Mouse (Mus musculus) gastrocnemius, postnatal 36 days (tissue): ENCODE results near the gene Rasd1. TPM values are rescaled to one million over a fixed set of nuclear protein-coding genes. Genes with fewer than 3 reads are reported as not detected.
"Not testable (repeated sequence)": the region's sequence is repeated elsewhere in the genome, so short reads cannot be mapped to it uniquely, and the experiment has no call there.

Experiments
- DNase-seq, 2 experiments: peaks; one replicate each; pipeline ENCODE4 v3.0.0; 2022
- intact Hi-C: fragments of 180-260 bp; cut with DNase I; formaldehyde crosslinking; loops from one replicate; pipeline ENCODE4 v1.15.1; 2025
- total RNA-seq, 2 experiments: library from RNA; stranded (reverse); gene quantifications; 2 replicates each; pipeline ENCODE4 v1.2.3; 2021

Rasd1 gene
- total RNA-seq, 2 experiments from 2014 or later: 1.3 to 2.1 TPM

- intact Hi-C loops: no loop called here
- no peak for DNase-seq
Measured at GRCm38 (mm10) chr11:59962590-59962989, 2.2 kb downstream of the Rasd1 start.

GRCm38 (mm10) chr11:59961338-59961875 is 3.3 kb downstream of the Rasd1 start:
- DNase-seq: no peak
- intact Hi-C loops: no loop called here

DNA sequence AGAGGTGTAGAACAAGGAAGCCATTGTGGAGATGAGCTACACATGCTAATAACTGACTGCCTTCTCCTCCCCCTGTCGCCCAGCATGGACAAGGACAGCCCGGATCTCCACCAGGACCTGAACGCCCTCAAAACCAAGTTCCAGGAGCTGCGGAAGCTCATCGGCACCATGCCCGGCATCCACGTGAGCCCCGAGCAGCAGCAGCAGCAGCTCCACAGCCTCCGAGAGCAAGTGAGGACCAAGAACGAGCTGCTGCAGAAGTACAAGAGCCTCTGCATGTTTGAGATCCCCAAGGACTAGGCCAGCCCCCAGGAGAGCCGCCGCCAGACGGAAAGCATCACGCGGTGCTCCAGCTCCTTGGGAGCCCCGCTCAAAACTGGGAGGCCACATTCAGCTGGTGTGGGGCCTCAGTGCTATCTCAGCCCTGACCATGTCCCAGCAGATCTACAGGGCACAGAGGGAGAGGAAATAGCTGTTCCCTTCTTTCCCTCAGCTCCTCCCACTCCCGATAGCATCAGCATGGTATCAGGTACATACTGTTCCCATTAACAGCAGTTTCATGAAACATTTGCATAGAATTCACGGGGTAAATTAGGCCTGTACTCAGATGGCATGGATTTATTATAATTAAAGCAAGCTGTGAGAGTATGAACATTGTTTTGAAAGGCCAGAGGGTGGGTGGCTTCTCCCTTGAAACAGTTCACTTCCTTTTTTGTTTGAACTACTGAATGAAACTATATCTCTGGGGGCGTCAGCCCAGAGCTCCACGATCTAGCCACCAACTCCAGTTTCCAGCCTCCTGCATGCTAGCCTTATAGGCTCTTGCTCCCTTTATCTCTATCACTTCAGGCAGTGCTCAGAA is 4.0 kb downstream of the Rasd1 start:
- no peak for DNase-seq
- intact Hi-C loops: no loop called here

- DNase-seq: no peak
- intact Hi-C loops: loop anchor here (2.0 kb wide), 1 partner anchor 79 kb away; no protein-coding TSS in a partner anchor
Measured at GRCm38 (mm10) chr11:59959453-59959852, 5.3 kb downstream of the Rasd1 start.

- no peak for DNase-seq
- intact Hi-C loops: no loop called here
Measured at GRCm38 (mm10) chr11:59956749-59957148, 8.0 kb downstream of the Rasd1 start.

DNA sequence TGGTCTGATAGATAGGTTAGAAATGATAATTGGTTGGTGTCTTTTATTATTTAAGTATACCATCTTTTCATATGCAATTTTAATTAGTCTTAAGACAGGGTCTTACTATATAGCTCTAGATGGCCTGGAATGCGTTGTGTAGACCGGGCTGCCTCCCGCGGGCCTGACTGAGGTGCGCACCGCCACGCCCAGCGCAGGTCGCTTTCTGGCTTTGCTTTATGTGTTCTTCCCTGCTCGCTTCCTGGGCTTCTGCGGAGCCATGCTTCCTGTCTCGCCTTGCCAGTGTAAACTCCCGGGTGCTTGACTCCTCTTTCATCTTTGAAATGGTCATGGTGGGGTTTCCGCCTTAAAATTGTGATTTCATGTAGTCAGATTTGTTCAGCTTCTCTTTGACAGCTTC is 11.9 kb downstream of the Rasd1 start:
- intact Hi-C loops: no loop called here

DNA sequence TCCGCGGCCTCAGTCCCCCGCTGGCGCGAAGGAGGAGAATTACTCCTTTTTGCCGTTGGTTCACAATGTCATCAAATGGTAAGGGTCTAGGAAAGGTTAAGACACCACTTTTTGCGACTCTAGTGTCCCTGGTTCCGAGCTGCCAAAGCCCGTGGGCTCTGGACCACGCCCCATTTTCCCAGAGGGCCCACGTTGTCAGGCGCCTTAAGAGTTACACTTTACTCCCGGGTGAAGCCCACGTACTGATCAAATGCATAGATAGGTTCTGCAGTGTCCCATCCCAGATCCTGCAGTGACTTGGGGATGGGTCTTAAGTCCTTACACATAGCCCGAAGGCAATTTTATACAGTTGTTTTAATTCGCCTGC is 16.4 kb downstream of the Rasd1 start:
- DNase-seq: no peak
- intact Hi-C loops: no loop called here

More for the DNA sequence above, 11.9 kb downstream of the Rasd1 start:
- no peak for DNase-seq

DNA sequence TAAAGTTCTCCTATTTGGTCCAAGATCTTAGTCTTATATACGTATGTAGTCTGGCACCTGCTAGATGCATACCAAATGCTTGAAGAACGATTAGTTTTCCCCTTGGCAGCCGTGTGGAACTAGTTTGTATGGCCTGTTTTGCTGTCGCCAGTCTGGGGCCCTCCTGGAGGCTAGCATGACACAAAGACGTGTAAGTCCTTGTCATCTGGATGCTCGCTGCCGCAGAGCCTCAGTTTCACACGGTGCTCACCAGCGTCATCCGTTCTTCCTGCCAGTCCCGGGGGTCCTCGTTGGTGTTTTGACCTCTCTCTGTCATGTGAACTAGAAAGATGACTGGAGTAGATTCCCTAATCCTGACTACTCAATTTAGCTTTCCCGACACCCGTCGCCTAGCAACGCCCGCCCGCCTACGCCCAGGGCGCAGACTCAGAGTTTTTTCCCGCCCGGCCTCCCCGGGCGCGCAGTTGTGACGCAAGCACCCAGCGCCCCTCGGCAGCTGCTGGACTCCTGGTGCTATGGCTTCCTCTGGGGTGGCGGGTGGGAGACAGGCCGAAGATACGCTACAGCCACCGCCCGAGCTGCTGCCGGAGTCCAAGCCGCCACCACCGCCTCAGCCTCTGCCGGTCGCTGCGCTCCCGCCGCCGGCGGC is 16.9 kb downstream of the Rasd1 start, which contains the start of gene Med9:
Gene Med9 (plus strand): TSS at position 455 of the 649 bp plus-strand sequence.
- intact Hi-C loops: no loop called here
- DNase-seq: peak; percentile 87 to 90

DNA sequence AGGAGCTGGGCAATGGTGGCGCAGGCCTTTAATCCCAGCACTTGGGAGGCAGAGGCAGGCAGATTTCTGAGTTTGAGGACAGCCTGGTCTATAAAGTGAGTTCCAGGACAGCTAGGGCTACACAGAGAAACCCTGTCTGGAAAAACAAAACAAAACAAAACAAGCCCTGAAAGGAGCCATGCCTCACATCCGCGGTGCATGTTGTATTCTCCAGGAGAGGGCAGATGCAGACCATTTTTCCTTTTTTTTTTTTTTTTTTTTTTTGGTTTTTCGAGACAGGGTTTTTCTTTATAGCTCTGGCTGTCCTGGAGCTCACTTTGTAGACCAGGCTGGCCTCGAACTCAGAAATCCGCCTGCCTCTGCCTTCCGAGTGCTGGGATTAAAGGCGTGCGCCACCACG is 19.9 kb downstream of the Rasd1 start:
- DNase-seq, intact Hi-C loops: not testable (repeated sequence)

GRCm38 (mm10) chr11:59941391-59941790 is 23.4 kb downstream of the Rasd1 start:
- intact Hi-C loops: no loop called here
- no peak for DNase-seq

DNA sequence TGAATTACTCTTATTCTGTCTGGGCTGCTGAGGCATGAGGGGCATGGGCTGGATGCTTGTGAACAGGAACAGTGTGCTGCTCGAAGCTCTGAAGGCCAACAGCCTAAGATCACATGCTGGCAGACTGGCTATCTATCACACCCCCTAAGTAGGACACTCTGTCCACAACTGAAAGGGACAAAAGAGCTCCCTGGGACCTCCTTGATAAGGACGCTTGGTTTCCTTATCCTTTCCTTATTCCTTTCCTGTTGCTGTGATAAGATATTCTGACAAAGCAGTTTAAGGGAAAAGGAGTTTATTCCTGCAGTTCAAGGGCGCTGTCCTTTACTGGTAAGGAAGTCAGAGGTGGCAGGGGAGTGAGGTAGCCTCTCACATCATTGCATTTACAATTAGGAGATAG is 24.1 kb downstream of the Rasd1 start:
- intact Hi-C loops: no loop called here
- no peak for DNase-seq

DNA sequence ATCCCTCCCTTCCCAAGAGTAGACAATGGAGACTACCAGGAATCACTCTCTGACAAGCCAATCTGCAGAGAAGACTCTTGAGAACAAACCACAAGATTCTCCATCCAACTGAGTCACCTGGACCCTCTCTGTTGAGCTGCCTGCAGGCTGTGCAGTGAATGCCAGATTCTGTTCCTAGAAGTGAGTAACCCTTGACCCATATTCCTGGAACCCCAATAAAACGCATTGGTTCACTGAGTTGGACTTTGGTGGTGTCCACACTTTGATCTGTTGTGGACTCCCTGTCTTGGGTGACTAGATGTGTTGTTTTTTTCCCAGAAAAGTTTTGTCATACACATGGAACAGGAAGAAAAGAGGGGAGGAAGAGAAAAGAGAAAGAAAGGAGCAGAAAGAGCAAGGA is 24.9 kb downstream of the Rasd1 start:
- intact Hi-C loops: no loop called here
- no peak for DNase-seq

GRCm38 (mm10) chr11:59937615-59938014 is 27.1 kb downstream of the Rasd1 start:
- intact Hi-C loops: no loop called here
- no peak for DNase-seq

- no peak for DNase-seq
- intact Hi-C loops: no loop called here
Measured at GRCm38 (mm10) chr11:59937023-59937422, 27.7 kb downstream of the Rasd1 start.

- no peak for DNase-seq
- intact Hi-C loops: no loop called here
Measured at GRCm38 (mm10) chr11:59933943-59934342, 30.8 kb downstream of the Rasd1 start.

- DNase-seq: no peak
- intact Hi-C loops: no loop called here
Measured at GRCm38 (mm10) chr11:59932560-59933337, 32.0 kb downstream of the Rasd1 start.

DNA sequence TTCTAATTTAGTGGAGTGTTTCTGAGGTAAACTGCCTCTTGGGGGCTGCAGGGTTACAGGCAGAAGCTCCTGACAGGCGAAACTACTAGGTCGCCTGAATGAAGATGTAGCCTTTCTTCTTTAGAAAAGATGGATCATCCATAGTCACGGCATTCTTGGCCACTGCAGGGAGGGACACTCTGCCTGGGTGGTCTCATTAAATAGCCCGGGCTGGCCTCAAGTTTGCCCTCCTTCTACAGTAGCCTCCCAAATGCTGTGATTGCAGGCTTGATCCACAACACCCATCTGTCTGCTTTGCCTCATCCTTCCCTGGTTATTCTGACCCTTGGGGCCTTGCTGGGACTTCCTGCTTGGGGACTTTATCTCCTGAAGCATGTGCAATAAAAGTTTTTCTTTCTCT is 34.7 kb downstream of the Rasd1 start:
- no peak for DNase-seq
- intact Hi-C loops: no loop called here

- intact Hi-C loops: no loop called here
- DNase-seq: no peak
Measured at GRCm38 (mm10) chr11:59921265-59921664, 43.5 kb downstream of the Rasd1 start.

DNA sequence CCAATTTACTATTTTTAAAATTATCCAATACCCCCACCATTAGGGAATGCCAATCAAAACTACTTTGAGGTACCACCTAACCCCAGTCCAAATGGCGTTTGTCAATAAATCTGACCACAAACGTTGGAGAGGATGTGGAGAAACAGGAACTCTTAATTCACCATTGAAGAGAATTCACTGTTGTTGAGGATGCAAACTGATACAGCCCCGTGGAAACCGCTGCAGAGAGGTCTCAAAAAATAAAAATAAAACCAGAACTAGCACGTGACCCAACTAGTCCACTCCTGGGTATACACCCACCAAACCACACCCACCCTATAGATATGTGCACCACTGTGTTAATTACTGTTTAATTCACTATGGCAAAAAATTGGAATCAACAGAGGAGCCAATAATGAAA is 44.4 kb downstream of the Rasd1 start:
- intact Hi-C loops: no loop called here
- no peak for DNase-seq

- intact Hi-C loops: no loop called here
- no peak for DNase-seq
Measured at GRCm38 (mm10) chr11:59919401-59919800, 45.3 kb downstream of the Rasd1 start.

DNA sequence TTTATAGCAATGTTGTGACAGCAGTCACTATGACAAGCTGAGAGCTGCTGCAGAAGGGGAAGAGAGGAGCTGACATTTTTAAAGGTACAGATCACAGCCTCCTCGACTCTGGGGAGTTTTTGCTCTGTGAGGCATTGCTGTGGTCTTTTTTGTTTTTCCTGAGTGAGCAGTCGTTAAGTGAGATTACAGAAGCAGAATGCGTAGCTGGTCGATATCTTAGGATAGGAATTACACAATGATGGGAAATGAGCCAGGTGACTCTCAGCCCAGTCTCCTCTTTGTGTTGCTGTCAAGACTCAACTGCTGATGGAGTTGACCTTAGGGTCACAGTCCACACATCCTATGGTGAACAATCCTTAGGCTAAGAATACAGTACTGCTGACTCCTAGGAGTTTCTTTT is 46.7 kb downstream of the Rasd1 start:
- no peak for DNase-seq
- intact Hi-C loops: no loop called here
